Mouse (Mus musculus) forebrain, embryonic 16.5 days (tissue): ENCODE results near the gene Col16a1. TPM values are rescaled to one million over a fixed set of nuclear protein-coding genes. Genes with fewer than 3 reads are reported as not detected.

Experiments
- ATAC-seq: fragments of 200-750 bp; cut with Nextera tagmentation; 2 replicates; pipeline ENCODE4 v1.8.0; 2017; ENCODE audit warnings: mild to moderate bottlenecking, moderate library complexity
- H3K27ac ChIP-seq: fragments of 300-500 bp; sonication (generic); 2 replicates; pipeline ENCODE4 v1.5.1; 2014; ENCODE audit warnings: low read length, control low read depth
- H3K27me3 ChIP-seq: fragments of 300-500 bp; sonication (generic); replicated peaks from 2 replicates; pipeline ENCODE4 v1.6.1; 2014; ENCODE audit warnings: low read length; ENCODE audit not compliant: control insufficient read depth, insufficient read depth
- H3K36me3 ChIP-seq: fragments of 300-500 bp; sonication (generic); 2 replicates; pipeline ENCODE4 v1.6.1; 2014; ENCODE audit not compliant: control insufficient read depth, insufficient read depth
- H3K4me1 ChIP-seq: fragments of 300-500 bp; sonication (generic); replicated peaks from 2 replicates; pipeline ENCODE4 v1.6.1; 2014; ENCODE audit warnings: low read length; ENCODE audit not compliant: control insufficient read depth, insufficient read depth
- H3K4me2 ChIP-seq: fragments of 300-500 bp; sonication (generic); 2 replicates; pipeline ENCODE4 v1.6.1; 2014; ENCODE audit warnings: mild to moderate bottlenecking, low read length, control low read depth
- H3K4me3 ChIP-seq: fragments of 300-500 bp; sonication (generic); replicated peaks from 2 replicates; pipeline ENCODE4 v1.5.1; 2014; ENCODE audit warnings: mild to moderate bottlenecking, low read length, control low read depth
- H3K9ac ChIP-seq: fragments of 300-500 bp; sonication (generic); replicated peaks from 2 replicates; pipeline ENCODE4 v1.6.1; 2014; ENCODE audit warnings: low read depth, low read length, control low read depth
- H3K9me3 ChIP-seq: fragments of 300-500 bp; sonication (generic); 2 replicates; pipeline ENCODE4 v1.6.1; 2016; ENCODE audit warnings: low read length; ENCODE audit not compliant: control insufficient read depth
- WGBS: fragments of 180-500 bp; shearing (Covaris S2); extraction: QIAGEN DNeasy Blood & Tissue Kit; methylation state at CpG from one replicate; pipeline ENCODE4 v1.1.7; 2014; 5-methylcytosine and 5-hydroxymethylcytosine counted together
- polyA plus RNA-seq: library from polyadenylated mRNA; unstranded; fragments of >200 nt; fragmentation: Nextera tagmentation; extraction: Ambion mirVana; gene quantifications from 2 replicates; pipeline ENCODE4 v1.2.1, GENCODE M21; 2015

Gene Col16a1
- polyA plus RNA-seq, 1 experiment from 2014 or later, result 7.4 TPM

DNA sequence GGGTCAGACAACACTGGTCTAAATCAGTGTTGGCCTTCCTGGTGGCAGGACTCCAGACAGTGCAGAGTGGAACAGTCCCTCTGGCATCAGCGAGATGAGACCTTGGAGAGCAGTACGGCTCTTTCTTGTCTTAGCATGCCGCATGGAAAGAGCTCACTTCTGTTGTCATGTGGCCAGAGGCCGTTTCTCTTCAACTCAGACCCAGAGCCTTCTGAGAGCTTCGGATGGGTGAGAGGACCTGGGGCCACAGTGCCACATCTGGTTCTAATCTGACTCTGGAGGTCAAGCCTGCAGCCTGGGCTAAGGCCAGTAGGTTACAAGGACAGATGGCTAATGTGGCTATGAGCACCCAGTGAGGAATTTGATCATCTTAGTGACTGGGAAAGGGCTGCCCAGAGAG lies 78.3 kb downstream of the Col16a1 start:
- Histone ChIP-seq H3K27me3 (no peaks in the 10 kb centered on the region), H3K36me3 (peaks cover 13% of the 10 kb centered on the region), H3K4me3 (no peak overlapping the region), H3K9ac (no peak overlapping the region), H3K4me1 (no peaks in the 10 kb centered on the region), H3K4me2 (no peak overlapping the region), H3K27ac (no peak overlapping the region), H3K9me3 (no peaks in the 10 kb centered on the region)
- 89% methylated on average over 5 of the region's 5 CpGs for WGBS
- ATAC-seq, result no peak

DNA sequence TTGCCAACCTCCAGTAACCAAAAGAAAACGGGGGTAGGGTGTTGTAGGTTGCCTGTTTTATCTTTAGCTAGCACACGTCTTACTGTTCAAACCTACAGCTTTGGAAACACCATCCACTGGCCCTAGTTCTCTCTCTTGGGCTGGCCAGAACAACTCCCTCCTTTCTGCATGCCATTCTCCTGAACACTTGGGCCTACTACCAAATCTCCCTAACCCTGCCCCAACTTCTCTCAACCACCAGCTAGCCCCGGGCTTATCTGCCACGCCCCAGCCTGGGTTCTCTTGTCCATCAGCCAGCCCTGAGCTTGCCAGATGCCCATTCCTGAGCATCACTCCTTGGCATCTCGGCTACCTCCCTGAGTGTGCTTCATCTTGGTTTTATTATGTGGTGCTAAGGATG lies 81.3 kb downstream of the Col16a1 start:
- no peak overlapping the region for H3K9ac ChIP-seq
- 86% methylated on average over 5 of the region's 5 CpGs for WGBS
- no peak overlapping the region for H3K4me3 ChIP-seq
- H3K4me1 ChIP-seq, result no peaks in the 10 kb centered on the region
- no peaks in the 10 kb centered on the region for H3K9me3 ChIP-seq
- H3K27me3 ChIP-seq, result no peaks in the 10 kb centered on the region
- no peak overlapping the region for H3K27ac ChIP-seq
- ATAC-seq, result no peak
- H3K4me2 ChIP-seq, result no peak overlapping the region
- H3K36me3 ChIP-seq, result peaks cover 10% of the 10 kb centered on the region

- WGBS, result 62% methylated on average over 10 of the region's 10 CpGs
- Histone ChIP-seq H3K36me3 (peaks cover 10% of the 10 kb centered on the region), H3K9ac (no peak overlapping the region), H3K4me1 (no peaks in the 10 kb centered on the region), H3K4me2 (no peak overlapping the region), H3K9me3 (no peaks in the 10 kb centered on the region), H3K4me3 (no peak overlapping the region), H3K27ac (no peak overlapping the region), H3K27me3 (no peaks in the 10 kb centered on the region)
- ATAC-seq, result no peak
Measured at GRCm38 (mm10) chr4:130130082-130130481, 82.4 kb downstream of the Col16a1 start.

GRCm38 (mm10) chr4:130130641-130131350 lies 83.2 kb downstream of the Col16a1 start:
- H3K9ac ChIP-seq, result no peak overlapping the region
- 51% methylated on average over 13 of the region's 13 CpGs for whole genome bisulfite sequencing
- no peaks in the 10 kb centered on the region for H3K27me3 ChIP-seq
- no peak overlapping the region for H3K4me3 ChIP-seq
- no peaks in the 10 kb centered on the region for H3K9me3 ChIP-seq
- H3K4me2 ChIP-seq, result no peak overlapping the region
- no peaks in the 10 kb centered on the region for H3K4me1 ChIP-seq
- peaks cover 7% of the 10 kb centered on the region for H3K36me3 ChIP-seq
- no peak overlapping the region for H3K27ac ChIP-seq
- ATAC-seq, result no peak

- no peak for ATAC-seq
- Histone ChIP-seq H3K27me3 (no peaks in the 10 kb centered on the region), H3K27ac (no peak overlapping the region), H3K9ac (no peak overlapping the region), H3K36me3 (peaks cover 3% of the 10 kb centered on the region), H3K9me3 (no peaks in the 10 kb centered on the region), H3K4me1 (no peaks in the 10 kb centered on the region), H3K4me2 (no peak overlapping the region), H3K4me3 (no peak overlapping the region)
- WGBS, result 90% methylated on average over 7 of the region's 7 CpGs
Measured at GRCm38 (mm10) chr4:130131448-130132105, 83.9 kb downstream of the Col16a1 start.

DNA sequence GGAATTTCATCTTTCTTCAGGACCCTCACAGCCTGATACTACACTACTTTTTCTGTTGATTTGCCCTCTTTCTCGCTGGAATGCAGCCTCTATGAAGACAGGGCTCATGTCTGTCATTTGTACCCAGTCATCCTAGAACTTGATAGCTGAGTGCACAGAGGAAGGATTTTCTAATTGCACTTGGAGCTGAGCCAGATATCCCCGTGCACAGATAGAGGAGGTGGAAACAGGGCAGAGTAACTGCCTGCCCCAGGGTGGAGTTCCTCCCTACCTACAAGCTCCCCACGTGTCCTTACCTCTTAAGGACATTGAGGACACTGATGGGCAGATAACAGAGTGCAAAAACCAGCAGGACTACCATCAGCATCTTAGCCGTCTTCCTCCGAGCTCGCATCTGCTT lies 85.8 kb downstream of the Col16a1 start:
- ATAC-seq, result no peak
- Histone ChIP-seq H3K4me2 (no peak overlapping the region), H3K9me3 (no peaks in the 10 kb centered on the region), H3K36me3 (no peaks in the 10 kb centered on the region), H3K27me3 (peaks cover 11% of the 10 kb centered on the region), H3K27ac (no peak overlapping the region), H3K4me1 (peaks cover 3% of the 10 kb centered on the region), H3K4me3 (no peak overlapping the region), H3K9ac (no peak overlapping the region)
- whole genome bisulfite sequencing, result 50% methylated on average over 6 of the region's 6 CpGs

- H3K4me1 ChIP-seq, result peaks cover 12% of the 10 kb centered on the region
- H3K27me3 ChIP-seq, result peaks cover 34% of the 10 kb centered on the region
- H3K9ac ChIP-seq, result peak overlapping the region; percentile 49
Measured at GRCm38 (mm10) chr4:130138441-130139213, 91.0 kb downstream of the Col16a1 start.

DNA sequence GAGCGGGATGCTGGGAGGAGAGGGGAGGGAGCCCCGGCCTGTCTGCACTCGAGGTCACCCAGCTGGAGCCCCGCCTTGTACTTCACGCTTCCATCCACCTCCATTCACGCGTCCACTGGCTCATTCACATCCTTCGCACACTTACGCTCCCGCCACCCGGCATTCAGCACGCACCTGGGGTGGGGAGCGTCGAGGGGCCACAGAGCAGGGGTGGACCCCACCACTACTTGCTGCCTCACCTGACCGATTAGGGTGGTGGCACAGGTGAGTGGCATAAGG lies 91.5 kb downstream of the Col16a1 start, which contains the start of gene Hcrtr1:
Gene Hcrtr1 (minus strand): TSS at position 146 of the 279 bp plus-strand sequence.
- H3K36me3 ChIP-seq, result no peaks in the 10 kb centered on the region
- peaks cover 34% of the 10 kb centered on the region for H3K27me3 ChIP-seq
- H3K4me3 ChIP-seq, result peak within 1 kb of the TSS; percentile 46
- ATAC-seq, result no peak; the same call in 1 of the 2 replicates
- H3K27ac ChIP-seq, result no peak within 1 kb of the TSS
- no peaks in the 10 kb centered on the region for H3K9me3 ChIP-seq
- peak within 1 kb of the TSS; percentile 49 for H3K9ac ChIP-seq
- H3K4me1 ChIP-seq, result peaks cover 12% of the 10 kb centered on the region
- 0% methylated on average over 14 of the region's 15 CpGs for WGBS
- H3K4me2 ChIP-seq, result peak within 1 kb of the TSS; percentile 89

More at GRCm38 (mm10) chr4:130138441-130139213, 91.0 kb downstream of the Col16a1 start:
- WGBS, result under 1% methylated on average over 45 of the region's 57 CpGs
- peak; percentile 74 for ATAC-seq
- H3K4me3 ChIP-seq, result peak overlapping the region; percentile 46
- no peaks in the 10 kb centered on the region for H3K36me3 ChIP-seq
- H3K9me3 ChIP-seq, result no peaks in the 10 kb centered on the region
- H3K4me2 ChIP-seq, result peak overlapping the region; percentile 89
- H3K27ac ChIP-seq, result no peak overlapping the region

- H3K4me2 ChIP-seq, result no peak overlapping the region
- ATAC-seq, result no peak; the same call in 1 of the 2 replicates
- no peaks in the 10 kb centered on the region for H3K9me3 ChIP-seq
- peaks cover 12% of the 10 kb centered on the region for H3K4me1 ChIP-seq
- H3K9ac ChIP-seq, result no peak overlapping the region
- H3K27me3 ChIP-seq, result peaks cover 37% of the 10 kb centered on the region
- H3K27ac ChIP-seq, result no peak overlapping the region
- H3K4me3 ChIP-seq, result no peak overlapping the region
- H3K36me3 ChIP-seq, result no peaks in the 10 kb centered on the region
- 54% methylated on average over 9 of the region's 9 CpGs for WGBS
Measured at GRCm38 (mm10) chr4:130140992-130141402, 93.4 kb downstream of the Col16a1 start.
